Mouse (Mus musculus) telencephalon, adult 2 months (tissue): ENCODE data around the gene Pam.
"Not testable (repeated sequence)": the region's sequence is repeated elsewhere in the genome, so short reads cannot be mapped to it uniquely, and the experiment has no call there.

Experiments
- DNase-seq: peaks from one replicate; pipeline ENCODE4 v3.0.0-alpha.2; 2011; ENCODE audit warnings: low read depth, low spot score

Pam gene

GRCm38 (mm10) chr1:98038252-98038651, 57.2 kb downstream of the Pam start:
- no peak for DNase-seq

- DNase-seq, result no peak
Measured at GRCm38 (mm10) chr1:98035736-98036135, 59.7 kb downstream of the Pam start.

- peak; percentile 77 for DNase-seq
Measured at GRCm38 (mm10) chr1:98031802-98032201, 63.6 kb downstream of the Pam start.

- DNase-seq, result no peak
Measured at GRCm38 (mm10) chr1:98029025-98029424, 66.4 kb downstream of the Pam start.

- no peak for DNase-seq
Measured at GRCm38 (mm10) chr1:98028468-98028867, 67.0 kb downstream of the Pam start.

- DNase-seq, result no peak
Measured at GRCm38 (mm10) chr1:98027959-98028358, 67.5 kb downstream of the Pam start.

GRCm38 (mm10) chr1:98025924-98026640, 69.4 kb downstream of the Pam start:
- DNase-seq, result no peak

GRCm38 (mm10) chr1:98023866-98024265, 71.6 kb downstream of the Pam start:
- no peak for DNase-seq

GRCm38 (mm10) chr1:98018987-98019386, 76.5 kb downstream of the Pam start:
- DNase-seq, result no peak

GRCm38 (mm10) chr1:98016004-98016848, 79.2 kb downstream of the Pam start:
- no peak for DNase-seq

GRCm38 (mm10) chr1:98015564-98015963, 79.9 kb downstream of the Pam start:
- no peak for DNase-seq

GRCm38 (mm10) chr1:98002561-98003425, 92.7 kb downstream of the Pam start:
- DNase-seq, result peak; percentile 85

- no peak for DNase-seq
Measured at GRCm38 (mm10) chr1:97999465-97999864, 96.0 kb downstream of the Pam start.

GRCm38 (mm10) chr1:97998961-97999360, 96.5 kb downstream of the Pam start:
- DNase-seq, result not testable (repeated sequence)

- no peak for DNase-seq
Measured at GRCm38 (mm10) chr1:97997088-97997487, 98.4 kb downstream of the Pam start.

GRCm38 (mm10) chr1:97991976-97992375, 103.5 kb downstream of the Pam start:
- no peak for DNase-seq

- DNase-seq, result no peak
Measured at GRCm38 (mm10) chr1:97983189-97983588, 112.3 kb downstream of the Pam start.

- DNase-seq, result no peak
Measured at GRCm38 (mm10) chr1:97979422-97979821, 116.0 kb downstream of the Pam start.

- DNase-seq, result no peak
Measured at GRCm38 (mm10) chr1:97977521-97977920, 117.9 kb downstream of the Pam start.

- DNase-seq, result peak; percentile 38
Measured at GRCm38 (mm10) chr1:97976873-97977473, 118.5 kb downstream of the Pam start.

- DNase-seq, result no peak
Measured at GRCm38 (mm10) chr1:97976072-97976471, 119.4 kb downstream of the Pam start.
